Mouse (Mus musculus) layer of hippocampus, postnatal 36 days (tissue): Measurements from ENCODE around the gene Slc8a2. TPM values are rescaled to one million over a fixed set of nuclear protein-coding genes. Genes with fewer than 3 reads are reported as not detected.

Source experiments
- DNase-seq, 2 experiments: peaks; one replicate each; pipeline ENCODE4 v3.0.0; 2022
- total RNA-seq, 2 experiments: library from RNA; stranded (reverse); gene quantifications; 2 replicates each; pipeline ENCODE4 v1.2.3; 2021

The Slc8a2 gene
- total RNA-seq, 2 experiments from 2014 or later, result 286 to 292 TPM

- DNase-seq, result no peak
Measured at GRCm38 (mm10) chr7:16172586-16173140, 43.0 kb downstream of the Slc8a2 start.

GRCm38 (mm10) chr7:16173146-16173545, 43.5 kb downstream of the Slc8a2 start:
- no peak for DNase-seq

GRCm38 (mm10) chr7:16174597-16175541, 45.2 kb downstream of the Slc8a2 start, which contains the start of gene Meis3:
Meis3 (plus strand) TSS chr7:16175090.
- DNase-seq, result peak in 1 of 2 experiments; percentile 60

GRCm38 (mm10) chr7:16175542-16175931, 45.9 kb downstream of the Slc8a2 start:
- no peak for DNase-seq

DNA sequence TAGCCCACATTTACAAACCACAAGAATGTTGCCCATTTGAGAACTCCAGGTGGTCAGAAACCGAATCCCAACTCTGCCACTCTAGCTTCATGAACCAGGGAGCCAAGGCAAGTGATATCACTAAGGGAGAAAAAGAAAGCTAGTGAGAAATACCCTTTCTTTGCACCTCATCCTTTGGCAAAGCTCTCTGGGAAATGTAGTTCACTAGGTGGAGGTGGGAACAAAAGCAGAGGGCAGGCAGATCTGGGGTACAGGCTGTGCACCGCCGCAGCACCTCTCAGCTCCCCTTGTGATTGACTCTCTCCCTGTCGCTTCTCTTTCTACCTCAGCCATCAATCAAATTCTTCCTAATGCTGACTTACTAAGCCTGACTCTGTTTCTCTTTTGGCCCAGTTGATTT, 48.5 kb downstream of the Slc8a2 start:
- DNase-seq, result no peak

DNA sequence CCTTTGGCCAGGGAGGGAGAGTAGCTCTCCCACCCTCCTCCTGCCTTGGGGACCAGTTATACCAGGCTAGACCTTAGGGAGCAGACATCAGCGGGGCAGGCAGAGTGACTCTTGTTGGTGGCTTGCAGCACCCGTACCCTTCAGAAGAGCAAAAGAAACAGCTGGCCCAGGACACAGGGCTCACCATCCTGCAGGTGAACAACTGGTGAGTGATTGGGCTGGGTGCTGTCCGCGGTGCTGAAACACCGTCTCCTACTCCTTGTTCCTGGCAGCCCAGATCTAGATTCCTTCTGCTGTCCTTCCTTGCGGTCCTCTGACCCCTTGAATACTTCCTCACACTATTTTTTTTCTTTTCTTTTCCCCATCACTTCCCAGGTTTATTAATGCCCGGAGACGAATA, 54.0 kb downstream of the Slc8a2 start:
- no peak for DNase-seq

- no peak for DNase-seq
Measured at GRCm38 (mm10) chr7:16187494-16187893, 57.9 kb downstream of the Slc8a2 start.

DNA sequence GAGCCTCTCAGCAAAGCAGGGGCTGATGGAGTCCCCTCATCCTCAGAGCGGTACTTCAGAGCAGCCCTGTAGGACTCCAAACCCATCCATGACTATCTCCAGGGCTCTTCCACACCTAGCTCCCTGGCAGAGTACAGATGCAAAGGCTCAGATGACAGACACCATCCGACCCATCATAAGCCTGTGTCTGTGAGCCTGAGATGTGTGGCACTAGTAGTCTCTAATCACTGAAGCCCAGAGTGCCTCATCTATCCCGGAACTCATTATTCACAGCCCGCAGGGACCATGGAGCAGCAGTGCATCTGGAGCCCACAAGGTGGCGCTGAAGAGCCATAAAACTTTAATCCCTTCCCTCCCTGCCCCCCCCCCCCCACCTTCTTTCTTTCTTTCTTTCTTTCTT, 62.7 kb downstream of the Slc8a2 start:
- DNase-seq, result peak; percentile 72 to 79

GRCm38 (mm10) chr7:16193702-16194101, 64.1 kb downstream of the Slc8a2 start:
- DNase-seq, result no peak

- DNase-seq, result no peak
Measured at GRCm38 (mm10) chr7:16196616-16197015, 67.0 kb downstream of the Slc8a2 start.

DNA sequence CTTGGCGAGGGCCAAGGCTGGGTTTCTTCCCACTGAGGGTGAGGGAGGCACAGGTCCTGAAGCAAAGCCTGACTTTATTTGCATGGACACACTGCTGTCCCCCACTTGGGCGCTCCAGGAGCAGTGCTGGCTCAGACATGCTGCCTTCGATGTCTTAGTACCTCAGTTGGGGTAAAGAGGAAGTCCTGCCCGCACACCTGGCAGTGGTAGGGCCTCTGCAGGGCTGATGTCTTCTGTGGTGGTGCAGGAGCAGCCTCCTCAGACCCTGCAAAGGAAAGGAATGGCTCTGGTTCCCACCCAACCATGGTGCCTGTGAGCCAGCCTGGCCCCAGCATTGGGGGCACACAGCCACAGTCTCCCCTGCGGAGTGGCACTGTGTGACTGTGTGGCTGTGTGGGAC, 67.5 kb downstream of the Slc8a2 start:
- no peak for DNase-seq

GRCm38 (mm10) chr7:16198540-16198939, 68.9 kb downstream of the Slc8a2 start:
- DNase-seq, result no peak

DNA sequence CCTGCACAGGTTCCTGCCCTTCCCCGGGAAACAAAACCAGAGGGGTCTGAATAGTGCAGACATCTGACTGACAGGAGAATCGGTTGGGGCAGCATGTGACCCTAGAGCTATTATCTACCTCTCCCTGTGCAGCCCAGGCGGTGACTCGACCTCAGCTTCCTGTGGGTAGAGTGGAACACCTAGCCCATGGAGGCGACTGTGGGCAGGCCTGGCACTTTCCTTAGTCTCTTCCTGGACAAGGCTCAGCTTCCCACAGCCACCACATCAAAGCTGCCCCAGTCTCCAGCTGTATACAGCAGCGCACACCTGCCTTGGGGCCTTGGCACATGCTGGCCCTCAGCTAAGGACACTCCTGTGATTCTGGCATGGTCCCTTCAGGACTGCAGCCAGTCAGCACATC, 71.5 kb downstream of the Slc8a2 start:
- no peak for DNase-seq

GRCm38 (mm10) chr7:16202756-16203504, 73.3 kb downstream of the Slc8a2 start:
- no peak for DNase-seq

DNA sequence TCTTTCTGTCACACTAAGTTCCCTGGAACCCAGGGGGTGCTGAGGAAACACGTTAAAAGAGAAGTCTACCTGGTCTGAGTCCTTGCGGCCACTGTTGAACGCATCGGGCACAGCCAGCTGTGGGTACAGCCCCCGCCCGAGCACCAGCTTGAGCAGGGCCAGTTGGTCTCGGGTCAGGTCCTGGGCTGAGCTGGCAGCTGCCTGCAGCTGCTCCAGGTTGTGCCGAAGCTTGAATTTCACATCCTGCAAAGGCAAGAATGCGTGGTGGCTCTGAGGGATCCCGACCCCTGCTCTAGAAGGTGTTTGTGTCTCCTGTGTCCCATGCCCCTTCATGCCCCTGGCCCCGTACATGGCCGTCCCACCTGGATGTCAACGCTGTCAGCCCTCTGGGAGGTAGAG, 73.9 kb downstream of the Slc8a2 start:
- no peak for DNase-seq

DNA sequence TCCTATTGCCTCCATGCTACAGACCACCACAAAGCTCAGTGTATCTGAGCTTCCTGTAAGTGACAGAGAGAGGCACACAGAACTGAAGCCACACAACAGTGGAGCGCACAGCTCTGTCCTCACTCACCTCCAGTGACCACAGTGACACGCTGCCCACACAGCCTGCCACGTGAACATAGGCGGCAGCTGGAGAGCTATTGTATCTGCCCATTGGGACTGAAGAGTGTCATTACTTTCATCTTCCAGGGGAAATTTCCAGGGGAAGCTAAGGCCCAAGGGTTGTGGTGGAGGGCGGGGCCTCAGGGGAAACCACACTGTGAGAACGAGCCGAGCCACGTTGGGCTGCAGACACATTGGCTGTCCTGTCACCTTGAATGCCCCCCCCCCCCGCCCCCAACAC, 75.2 kb downstream of the Slc8a2 start:
- DNase-seq, result no peak

DNA sequence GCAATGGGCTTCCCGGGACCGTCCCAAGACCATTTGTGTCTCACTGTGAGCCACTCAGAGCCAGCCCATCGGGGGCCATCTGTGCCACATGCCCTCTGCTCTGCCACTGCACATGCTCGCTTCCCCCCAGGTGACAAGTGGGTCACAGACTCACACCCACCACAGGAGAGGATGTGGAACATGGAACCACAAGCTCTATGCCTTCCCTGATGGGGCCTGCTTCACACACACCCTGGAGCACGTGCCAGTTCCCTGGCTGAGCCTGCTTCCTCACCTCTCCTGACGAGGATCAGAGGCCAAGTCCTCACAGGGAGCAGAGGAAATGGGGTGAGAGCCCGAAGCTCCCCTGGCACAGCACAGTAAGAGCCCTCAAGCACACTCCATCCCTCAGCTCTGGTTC, 77.5 kb downstream of the Slc8a2 start:
- no peak for DNase-seq

GRCm38 (mm10) chr7:16207496-16207895, 77.9 kb downstream of the Slc8a2 start:
- peak; percentile 41 to 49 for DNase-seq

GRCm38 (mm10) chr7:16208781-16209665, 79.4 kb downstream of the Slc8a2 start:
- DNase-seq, result no peak
